Mouse (Mus musculus) lung, postnatal 36 days (tissue): ENCODE data around the gene Pip.

Experiments
- DNase-seq: peaks from one replicate; pipeline ENCODE4 v3.0.0; 2022; ENCODE audit warnings: mixed read lengths

Pip gene

GRCm38 (mm10) chr6:41847235-41847634 lies at the start of gene Pip:
Gene Pip (plus strand): TSS chr6:41847535.
- DNase-seq = no peak

DNA sequence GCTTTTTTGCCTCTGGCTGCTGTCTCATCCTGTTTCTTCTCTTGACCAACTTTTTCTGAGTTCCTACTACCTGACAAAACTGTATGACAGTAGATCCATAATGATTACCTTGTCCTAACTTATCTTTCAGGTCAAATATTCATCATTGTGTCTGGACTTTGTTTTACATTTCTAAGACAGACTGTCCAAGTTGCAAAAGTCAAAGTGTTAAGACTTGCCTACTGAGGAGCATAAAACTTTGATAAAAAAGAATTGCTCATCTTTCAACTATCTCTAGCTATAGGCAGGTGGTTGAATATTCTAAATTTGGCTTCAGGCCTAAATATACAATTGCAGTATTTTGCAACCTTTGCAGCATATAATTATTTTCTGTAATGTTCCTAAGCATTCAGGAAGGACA lies 23.2 kb upstream of the Pip start:
- no peak for DNase-seq

GRCm38 (mm10) chr6:41829516-41829915 lies 17.8 kb upstream of the Pip start:
- DNase-seq = no peak

DNA sequence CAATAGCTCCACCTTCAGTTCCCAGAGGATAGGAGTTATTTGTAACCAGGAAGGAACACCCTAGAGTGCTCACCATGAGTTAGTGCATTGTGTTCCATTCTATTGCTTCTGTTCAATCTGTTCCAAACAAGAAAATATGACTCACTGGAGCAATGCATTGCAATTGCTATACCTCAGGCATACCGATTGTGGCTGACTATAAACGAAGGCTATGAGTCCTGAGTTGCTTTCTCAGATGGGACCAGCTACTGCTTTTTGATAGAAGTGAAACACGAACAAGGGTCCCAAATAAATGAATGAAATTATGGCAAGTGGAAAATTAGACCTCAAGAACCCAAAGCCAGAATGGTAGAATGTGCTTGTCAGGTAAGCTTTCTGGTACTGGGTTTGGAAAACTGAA lies 5.4 kb downstream of the Pip start, which contains the start of gene Sval2:
Gene Sval2 (plus strand): TSS at position 301 of the 400 bp plus-strand sequence.
- DNase-seq = no peak

DNA sequence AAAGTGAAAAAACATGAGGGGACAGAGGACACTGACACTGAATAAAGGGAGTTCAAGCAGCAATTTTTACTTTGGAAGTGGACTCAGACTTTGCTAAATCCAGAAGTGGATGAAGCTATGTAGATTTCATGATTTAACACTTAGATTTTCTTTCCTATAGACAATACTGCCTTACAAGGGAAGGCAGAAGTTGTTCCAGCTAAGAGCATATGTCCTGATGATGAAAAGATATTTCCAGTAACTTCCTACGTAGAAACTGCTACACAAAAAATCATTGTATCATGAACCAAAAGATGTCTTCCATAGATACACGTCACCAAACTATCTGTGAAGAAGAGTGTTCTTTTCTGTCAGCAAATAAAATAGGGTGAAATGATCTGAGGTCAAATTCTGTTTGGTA lies 16.7 kb downstream of the Pip start:
- DNase-seq = no peak
